Mouse (Mus musculus): ENCODE data around the gene Zdhhc12. TPM values are rescaled to one million over a fixed set of nuclear protein-coding genes. Genes with fewer than 3 reads are reported as not detected.

The Zdhhc12 gene
- 22.3 and 37.3 TPM in 2 replicates for polyA plus RNA-seq (2012; rRNA removed)

DNA sequence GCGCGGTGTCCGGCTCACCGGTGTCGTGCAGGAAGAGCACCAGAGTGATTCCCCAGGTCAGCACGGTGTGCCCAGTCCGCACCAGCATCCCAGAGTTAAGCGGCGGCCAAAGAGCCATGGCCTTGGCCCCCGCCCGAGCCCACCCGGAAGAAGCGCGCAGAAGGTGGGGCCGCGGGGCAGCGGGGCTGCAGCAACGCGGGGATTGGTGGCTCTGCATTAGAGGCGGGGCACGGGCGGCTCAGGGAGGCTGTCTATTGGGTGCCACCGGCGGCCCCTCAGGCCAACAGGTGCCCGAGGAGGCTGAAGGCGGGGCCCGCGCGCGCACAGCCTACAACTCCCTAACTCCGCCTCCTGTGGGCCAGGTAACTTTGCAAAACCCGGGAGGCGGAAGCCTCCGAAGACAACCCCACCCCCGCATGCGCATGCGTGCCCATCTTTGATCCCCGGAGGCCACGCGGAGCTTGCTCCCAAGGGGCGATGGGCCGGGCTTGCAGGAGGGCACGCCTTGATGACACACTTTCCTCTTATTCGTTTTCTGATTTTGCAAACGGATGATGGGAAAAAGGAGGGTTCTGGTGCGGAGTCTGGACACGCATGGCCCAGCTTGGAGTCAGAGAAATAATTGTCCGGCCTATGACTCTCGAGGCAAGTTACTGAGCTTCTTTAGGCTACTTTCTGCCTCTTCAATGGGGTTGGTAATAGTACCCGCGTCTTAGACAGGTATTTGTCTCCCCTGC is at the start of gene Zdhhc12:
Zdhhc12 (minus strand) TSS at position 178 of the 737 bp plus-strand sequence.

GRCm38 (mm10) chr2:30133613-30134377 is 40.3 kb upstream of the Zdhhc12 start, which contains the start of gene Tbc1d13:
Gene Tbc1d13 (plus strand): TSS chr2:30133746.

DNA sequence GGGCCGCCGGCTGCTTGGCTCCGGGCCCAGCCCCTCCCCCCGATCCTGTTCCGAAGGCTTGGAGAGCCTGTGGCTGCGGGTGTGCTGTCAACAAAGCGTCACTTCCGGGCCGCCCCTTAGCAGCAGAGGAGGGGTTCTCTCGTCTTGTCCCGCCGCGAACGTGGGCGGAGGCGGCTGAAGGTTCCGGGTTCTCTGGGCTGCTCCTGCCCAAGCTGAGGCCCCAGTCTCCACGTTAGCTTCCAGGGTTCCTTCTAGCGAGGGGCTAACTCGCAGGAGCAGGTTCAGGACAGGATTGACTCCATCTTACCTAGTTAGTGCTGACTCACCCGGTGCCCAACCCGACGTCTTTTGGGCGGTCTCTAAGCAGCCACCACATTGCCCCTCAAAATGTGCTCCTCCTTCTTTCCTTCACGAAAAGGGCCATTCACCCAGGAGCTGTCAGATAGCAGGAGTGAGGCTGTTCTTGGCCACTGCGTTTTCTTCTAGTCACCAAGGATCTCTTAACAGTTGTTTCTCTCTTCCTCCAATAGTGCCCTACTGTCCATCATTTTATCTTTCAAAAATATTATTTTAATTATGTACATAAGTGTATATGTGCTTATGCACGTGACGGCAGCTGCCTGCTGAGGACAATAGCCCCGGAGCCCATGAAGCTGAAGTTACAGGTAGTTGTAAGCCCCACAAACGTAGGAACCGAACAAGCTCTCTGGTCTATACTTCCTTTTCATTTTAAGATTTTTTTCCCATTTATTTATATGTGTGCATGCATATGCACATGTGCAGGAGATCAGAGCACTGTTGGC is 31.2 kb upstream of the Zdhhc12 start, which contains the start of gene Zer1:
Zer1 (minus strand) TSS at position 114 of the 803 bp plus-strand sequence.

DNA sequence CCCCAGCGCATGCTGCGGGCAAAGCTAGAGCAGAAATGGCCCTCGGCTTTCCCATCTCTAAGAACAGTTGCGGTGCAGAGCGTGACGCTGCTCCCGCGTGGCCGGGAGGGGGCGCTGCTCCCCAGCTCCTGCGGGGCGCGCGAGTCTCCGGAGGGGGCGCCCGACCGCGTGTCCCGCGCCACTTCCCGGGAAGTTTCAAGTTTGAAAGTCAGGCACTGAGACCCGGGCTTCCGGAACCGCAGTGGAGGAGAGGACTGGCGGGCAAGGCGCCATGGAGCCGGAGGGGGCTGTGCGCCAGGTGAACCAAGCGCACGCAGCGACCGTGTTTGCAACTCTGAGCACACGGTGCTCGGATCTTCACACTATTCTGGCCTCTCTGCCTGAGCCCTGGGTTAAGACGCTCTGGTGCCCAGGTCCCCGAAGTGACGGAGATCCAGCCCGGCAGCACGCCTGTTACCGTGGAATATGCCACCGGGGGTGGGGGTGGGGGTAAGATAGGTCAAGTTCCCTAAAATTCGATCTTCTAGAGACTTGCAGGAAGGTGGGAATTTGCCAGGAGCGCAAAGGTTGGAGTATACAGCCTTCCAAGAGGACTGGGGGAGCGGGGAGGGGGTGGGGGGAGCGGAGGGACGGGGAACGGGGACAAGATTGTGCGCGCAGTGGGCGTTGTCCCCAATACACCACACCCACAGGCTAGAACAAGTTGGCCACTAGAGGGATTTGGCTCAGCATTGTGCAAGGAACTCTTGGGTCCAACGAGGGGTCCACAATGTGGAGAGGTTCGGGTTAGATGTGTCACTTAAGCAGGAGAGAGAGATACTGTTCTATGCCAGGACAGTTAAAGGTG is 15.7 kb downstream of the Zdhhc12 start, which contains the start of gene Pkn3:
Pkn3 (plus strand) TSS at position 183 of the 847 bp plus-strand sequence.

DNA sequence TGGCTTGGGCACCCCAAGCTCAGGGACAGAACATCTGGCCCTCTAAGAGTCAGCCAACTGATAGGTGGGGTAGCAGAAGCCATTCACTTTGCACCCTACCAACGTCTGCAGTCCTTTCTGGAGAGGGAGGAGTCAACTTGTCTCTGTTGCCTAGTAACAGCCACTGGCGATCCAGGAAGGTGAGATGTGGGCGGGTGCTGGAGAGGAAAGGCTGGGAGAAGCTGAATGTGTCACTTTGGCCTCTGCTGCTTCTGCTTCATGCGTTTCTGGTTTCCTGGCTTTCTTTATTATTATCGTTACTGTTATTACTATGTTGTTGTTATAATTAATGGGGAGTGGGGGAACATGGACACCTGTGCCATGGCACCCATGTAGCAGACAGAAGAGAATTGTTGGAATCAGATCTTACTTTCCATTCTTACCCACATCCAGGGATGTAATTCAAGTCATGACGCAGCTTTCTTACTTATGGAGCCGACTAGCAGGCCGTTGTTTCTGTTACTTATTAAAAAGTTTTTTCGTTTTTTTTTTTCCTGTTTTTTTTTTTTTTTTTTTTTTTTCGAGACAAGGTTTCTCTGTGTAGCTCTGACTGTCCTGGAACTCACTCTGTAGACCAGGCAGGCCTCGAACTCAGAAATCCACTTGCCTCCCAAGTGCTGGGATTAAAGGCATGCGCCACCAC is 36.1 kb downstream of the Zdhhc12 start, which contains the start of gene Set:
Set (plus strand) TSS at position 156 of the 682 bp plus-strand sequence.

DNA sequence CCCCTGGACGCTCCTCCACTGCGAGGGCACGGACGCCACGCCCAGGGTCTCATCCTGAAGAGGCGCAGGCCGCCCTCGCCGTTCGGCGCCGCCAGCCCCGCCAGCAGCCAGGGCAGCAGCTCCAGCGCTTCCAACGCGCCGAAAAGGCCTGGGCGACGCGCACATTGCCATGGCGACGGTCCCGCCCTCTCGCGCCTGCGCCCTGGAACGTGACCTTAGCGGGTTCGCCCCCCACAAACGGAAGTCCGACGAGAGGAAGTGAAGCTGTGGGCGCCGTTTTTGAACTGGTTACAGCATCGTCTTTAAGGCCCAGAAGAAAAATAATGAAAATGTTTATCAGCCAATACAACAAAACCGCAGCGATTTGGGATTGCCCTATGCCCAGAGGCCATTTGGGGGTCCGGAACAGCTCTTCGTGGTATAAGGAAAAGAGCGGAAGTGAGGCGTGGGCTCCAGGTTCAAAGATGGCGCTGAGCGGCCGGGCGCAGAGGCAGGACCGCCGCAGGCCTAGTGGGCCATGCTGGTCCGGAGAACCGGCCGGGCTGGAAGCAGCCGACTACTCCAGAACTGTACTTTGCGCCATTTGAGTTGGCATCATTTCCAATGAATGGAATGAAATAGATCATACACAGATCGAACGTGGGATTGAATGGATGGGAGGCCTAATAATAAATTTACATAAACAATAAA is 44.6 kb downstream of the Zdhhc12 start, which contains the start of gene Wdr34:
Wdr34 (minus strand) TSS at position 183 of the 690 bp plus-strand sequence.

Other genes starting within 250 kb of the Zdhhc12 start
- 22.9 and 23.2 TPM in 2 replicates for gene Cercam, start 224.5 kb downstream of the Zdhhc12 start, polyA plus RNA-seq (2012; rRNA removed)
- 106 and 132 TPM in 2 replicates for gene Odf2, start 204.4 kb downstream of the Zdhhc12 start, polyA plus RNA-seq (2012; rRNA removed)
- 40.0 and 50.5 TPM in 2 replicates for gene Gle1, start 158.2 kb downstream of the Zdhhc12 start, polyA plus RNA-seq (2012; rRNA removed)
- 265 and 291 TPM in 2 replicates for gene Sptan1, start 128.1 kb downstream of the Zdhhc12 start, polyA plus RNA-seq (2012; rRNA removed)
- gene Wdr34, start 44.8 kb downstream of the Zdhhc12 start, polyA plus RNA-seq (2012; rRNA removed) = 31.5 and 32.4 TPM in 2 replicates
- 683 and 2,388 TPM in 2 replicates for gene Set, start 36.3 kb downstream of the Zdhhc12 start, polyA plus RNA-seq (2012; rRNA removed)
- gene Pkn3, start 16.0 kb downstream of the Zdhhc12 start, polyA plus RNA-seq (2012; rRNA removed) = 17.4 and 28.0 TPM in 2 replicates
- 26.9 and 42.9 TPM in 2 replicates for gene Zer1, start 30.9 kb upstream of the Zdhhc12 start, polyA plus RNA-seq (2012; rRNA removed)
- 43.4 and 48.1 TPM in 2 replicates for gene Tbc1d13, start 40.1 kb upstream of the Zdhhc12 start, polyA plus RNA-seq (2012; rRNA removed)
- 10.5 and 11.2 TPM in 2 replicates for gene Endog, start 77.8 kb upstream of the Zdhhc12 start, polyA plus RNA-seq (2012; rRNA removed)
- 59.2 and 60.5 TPM in 2 replicates for gene Spout1, start 84.8 kb upstream of the Zdhhc12 start, polyA plus RNA-seq (2012; rRNA removed)
- 14.1 and 17.2 TPM in 2 replicates for gene Kyat1, start 112.2 kb upstream of the Zdhhc12 start, polyA plus RNA-seq (2012; rRNA removed)
- gene Lrrc8a, start 144.1 kb upstream of the Zdhhc12 start, polyA plus RNA-seq (2012; rRNA removed) = 17.0 and 25.4 TPM in 2 replicates
- 4.9 and 10.7 TPM in 2 replicates for gene Gm28035, start 146.9 kb upstream of the Zdhhc12 start, polyA plus RNA-seq (2012; rRNA removed)
- gene Phyhd1, start 172.6 kb upstream of the Zdhhc12 start, polyA plus RNA-seq (2012; rRNA removed) = 7.4 and 9.1 TPM in 2 replicates
- not detected in 2 replicates for gene Gm28038, start 187.4 kb upstream of the Zdhhc12 start, polyA plus RNA-seq (2012; rRNA removed)
- gene Dolk, start 192.7 kb upstream of the Zdhhc12 start, polyA plus RNA-seq (2012; rRNA removed) = 8.1 and 10.7 TPM in 2 replicates
- gene Nup188, start 192.7 kb upstream of the Zdhhc12 start, polyA plus RNA-seq (2012; rRNA removed) = 37.5 and 56.2 TPM in 2 replicates

Data from central nervous system, embryonic 11.5 days (tissue).